Mouse (Mus musculus) embryonic fibroblast, embryonic 13.5 days (primary cell): ENCODE measurements around the gene Hps4.

Source experiments
- CTCF ChIP-seq: IDR thresholded peaks from 2 replicates; pipeline ENCODE4 v1.5.1; 2011; ENCODE audit warnings: mild to moderate bottlenecking, control low read depth, low read length, moderate library complexity, borderline replicate concordance; ENCODE audit not compliant: insufficient read depth
- POLR2A ChIP-seq: IDR thresholded peaks from 2 replicates; pipeline ENCODE4 v1.6.1; 2011; ENCODE audit warnings: low read depth, mild to moderate bottlenecking, control low read depth, low read length, moderate library complexity

DNA sequence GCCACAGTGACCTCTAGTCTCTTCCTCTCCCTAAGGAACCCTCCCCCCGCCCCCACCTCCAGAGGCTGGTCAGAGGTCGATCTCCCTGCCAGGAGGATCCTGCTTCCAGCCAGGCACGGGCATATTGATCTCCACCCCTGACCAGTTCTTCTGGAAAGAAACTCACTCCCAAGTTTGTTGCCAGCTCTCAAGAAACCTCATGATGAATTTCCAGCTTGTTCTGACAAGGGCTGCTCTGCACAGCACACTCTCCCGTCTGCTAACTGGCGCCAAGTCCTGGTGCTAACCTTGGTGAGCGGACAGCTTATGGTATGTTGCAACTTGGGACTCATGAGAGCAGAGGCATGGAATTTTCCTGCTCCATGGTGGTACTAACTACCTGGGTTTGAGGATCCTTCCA is 35.8 kb downstream of the Hps4 start:
- TF ChIP-seq CTCF (no peak), POLR2A (no peak)
